In genomic region chr11:114468394-114468793, GRCm38 (mm10) we compare ENCODE assay signal across 8 mouse cellular contexts.
DNase-seq lines count a peak whose midpoint lies in the region; ATAC-seq lines count a peak whose summit lies in the region.

No protein-coding gene starts in this region.

- no peak overlapping the region for H3K4me2 ChIP-seq in hindbrain, embryonic 13.5 days

- intact Hi-C loops in gastrocnemius, postnatal 14 days (cut with DNase I; ENCODE audit: low total_unique reads): loop anchor here (10.0 kb wide), 1 partner anchor 614 kb away; no protein-coding TSS in a partner anchor

- peaks cover 20% of the 10 kb centered on the region; the same call in 1 of the 2 replicates for H3K27me3 ChIP-seq in hindbrain, embryonic 13.5 days

- H3K36me3 ChIP-seq in hindbrain, embryonic 13.5 days: no peaks in the 10 kb centered on the region

- peak overlapping the region; percentile 74 for H3K27ac ChIP-seq in hindbrain, embryonic 13.5 days

- no peaks in the 10 kb centered on the region for H3K9me3 ChIP-seq in hindbrain, embryonic 13.5 days

- no peak overlapping the region for H3K4me3 ChIP-seq in hindbrain, embryonic 13.5 days

- WGBS in hindbrain, embryonic 13.5 days: 3% methylated on average over 8 of the region's 8 CpGs

- ATAC-seq in hindbrain, embryonic 13.5 days (ENCODE audit: low FRiP score): 0 out of 2 replicates have a peak, but pooled peaks have one; percentile 18

- peaks cover 70% of the 10 kb centered on the region for H3K4me1 ChIP-seq in hindbrain, embryonic 13.5 days (replicated peaks)

- no peak overlapping the region for H3K9ac ChIP-seq in hindbrain, embryonic 13.5 days

- DNase-seq in adrenal gland, postnatal 10 days: peak; percentile 85
- peak; percentile 69 for DNase-seq in embryo, embryonic 10 days (ENCODE audit: low spot score)
- peak; percentile 86 for DNase-seq in gastrocnemius, postnatal 14 days
- DNase-seq in layer of hippocampus, postnatal 10 days (ENCODE audit: low spot score in 2 of 2): peak; percentile 76 to 81
- peak; percentile 95 for DNase-seq in lung, postnatal 14 days
- peak; percentile 72 for DNase-seq in right cerebral cortex, postnatal 14 days
- no peak for DNase-seq in adipocyte (ENCODE audit: low spot score)
